Mouse (Mus musculus) mature B cell (primary cell): Measurements from ENCODE around the gene Terf2.
"Not testable (repeated sequence)": the region's sequence is repeated elsewhere in the genome, so short reads cannot be mapped to it uniquely, and the experiment has no call there.

Experiments used
- in situ Hi-C: fragments of 300-500 bp; cut with MboI; formaldehyde crosslinking; loops from 2 replicates; pipeline ENCODE4 v1.14.3; 2019

Gene Terf2

DNA sequence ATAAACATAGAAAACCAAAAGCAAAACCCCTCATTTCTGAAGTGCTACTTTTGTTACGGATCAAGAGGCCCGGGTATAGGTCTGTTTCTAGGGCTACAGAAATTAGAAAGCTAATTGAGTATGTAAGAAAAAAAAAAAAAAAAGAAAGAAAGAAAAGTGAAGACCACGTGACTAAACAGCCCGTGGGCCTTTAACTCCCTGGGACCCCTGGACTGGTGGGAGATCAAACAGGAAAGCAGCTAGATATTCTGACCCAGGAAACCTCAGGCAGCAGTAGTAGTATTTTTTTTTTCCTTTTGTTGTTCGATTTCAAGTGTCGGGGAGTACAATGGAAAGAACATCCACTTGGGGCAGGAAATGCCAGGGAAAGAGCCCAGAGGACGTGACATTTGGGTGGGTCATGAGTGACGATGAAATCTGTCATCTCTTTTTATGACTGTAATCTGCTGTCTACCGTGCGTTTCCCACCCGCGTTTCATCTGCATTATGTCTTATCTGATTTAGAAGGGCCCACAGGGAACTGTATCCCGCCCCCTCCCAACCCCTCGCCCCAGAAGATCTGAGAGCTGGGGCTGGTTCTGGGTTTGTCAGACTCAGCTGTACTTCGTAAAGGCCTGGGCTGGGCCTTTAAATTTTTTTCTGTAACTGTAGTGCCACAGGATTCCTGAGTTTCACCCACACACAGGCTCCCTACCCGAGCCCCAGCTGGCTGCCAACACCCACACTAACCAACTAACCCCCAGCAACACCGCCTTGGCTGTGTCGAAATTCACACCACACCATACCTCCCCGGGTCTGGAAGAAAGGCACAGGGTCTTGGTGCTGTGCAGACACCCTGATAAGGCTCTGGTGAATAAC is 18.0 kb upstream of the Terf2 start:
- in situ Hi-C loops, result loop anchor here (10.0 kb wide), 1 partner anchor 200 kb away; no protein-coding TSS in a partner anchor

DNA sequence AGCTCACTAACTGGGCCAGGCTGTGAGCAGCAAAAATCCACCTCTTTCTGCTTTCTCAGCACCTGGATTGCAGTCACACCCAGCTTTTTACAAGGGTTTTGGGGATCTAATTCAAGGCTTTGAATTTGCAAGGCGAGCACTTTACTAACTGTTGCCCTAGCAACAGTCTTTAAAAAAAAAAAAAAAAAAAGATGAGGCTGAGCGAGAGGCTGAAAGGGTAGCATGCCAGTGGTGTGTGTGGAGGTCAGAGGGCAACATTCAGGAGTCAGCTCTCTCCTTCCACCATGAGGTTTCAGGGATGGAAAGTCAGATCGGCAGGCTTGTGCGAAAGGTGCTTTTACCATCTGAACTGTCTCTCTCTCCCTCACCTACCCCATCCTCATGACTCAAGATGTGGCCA is 16.9 kb upstream of the Terf2 start:
- in situ Hi-C loops, result loop anchor here (10.0 kb wide), 1 partner anchor 202 kb away; no protein-coding TSS in a partner anchor

DNA sequence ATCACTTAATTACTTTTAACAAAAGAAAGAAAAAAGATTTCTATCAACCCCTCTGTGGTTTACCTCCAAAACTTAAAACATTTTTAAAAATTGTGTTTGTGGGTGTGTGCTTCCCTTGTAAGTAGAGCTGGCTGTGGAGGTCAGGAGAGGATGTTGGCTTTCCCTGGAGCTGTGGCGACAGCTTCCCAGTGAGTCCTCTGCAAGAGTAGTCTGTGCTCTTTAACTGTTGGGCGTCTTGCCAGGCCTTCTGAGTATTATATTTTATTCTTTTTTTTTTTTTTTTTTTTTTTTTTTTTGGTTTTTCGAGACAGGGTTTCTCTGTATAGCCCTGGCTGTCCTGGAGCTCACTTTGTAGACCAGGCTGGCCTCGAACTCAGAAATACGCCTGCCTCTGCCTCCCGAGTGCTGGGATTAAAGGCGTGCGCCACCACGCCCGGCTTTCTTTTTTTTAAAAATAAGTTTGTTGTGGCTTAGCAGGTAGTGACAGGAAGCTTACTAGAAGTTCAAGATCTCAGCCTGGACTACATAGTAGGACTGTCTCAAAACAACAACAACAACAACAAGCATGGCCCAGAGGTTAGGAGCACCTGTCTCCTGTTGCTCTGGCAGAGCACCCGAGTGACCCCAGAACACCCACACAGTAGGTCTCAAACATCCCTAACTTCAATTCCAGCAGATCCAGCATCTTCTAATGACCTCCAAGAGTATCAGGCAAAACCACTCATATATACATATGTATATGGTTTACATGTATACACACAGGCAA is 15.2 kb upstream of the Terf2 start:
- in situ Hi-C loops, result loop anchor here (10.0 kb wide), 1 partner anchor 203 kb away; no protein-coding TSS in a partner anchor

DNA sequence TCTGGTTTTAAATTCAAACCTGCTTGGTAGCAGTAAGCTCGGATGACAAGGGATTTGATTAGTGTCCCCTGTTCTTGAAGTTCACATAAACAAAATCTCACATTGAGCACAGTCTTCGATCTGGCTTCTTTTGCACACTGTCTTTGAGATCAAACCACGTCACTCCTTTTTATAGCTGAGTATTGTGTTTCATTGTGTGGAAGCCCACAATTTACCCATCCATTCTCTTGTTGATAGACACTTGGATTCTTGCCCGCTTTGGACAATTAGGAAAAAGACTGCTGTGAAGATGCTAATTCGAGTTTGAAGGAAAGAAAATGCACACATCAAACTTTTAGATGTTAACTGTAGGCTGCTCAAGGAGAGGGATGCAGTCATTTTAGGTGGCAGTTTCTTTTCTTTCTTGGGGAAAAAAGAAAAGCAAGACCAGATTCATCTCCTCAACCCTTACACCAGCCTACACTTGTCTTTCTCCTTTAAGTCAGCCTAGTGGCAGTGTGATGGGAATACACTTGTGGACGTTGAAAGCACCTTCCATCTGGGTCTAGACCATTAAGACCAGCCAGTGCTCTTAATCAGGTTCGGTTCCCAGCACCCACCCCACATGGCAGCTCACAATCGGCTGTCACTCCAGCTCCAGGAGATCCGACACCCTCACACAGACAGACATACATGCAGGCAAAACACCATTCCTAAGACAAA is 14.4 kb upstream of the Terf2 start:
- in situ Hi-C loops, result loop anchor here (10.0 kb wide), 1 partner anchor 204 kb away; no protein-coding TSS in a partner anchor

DNA sequence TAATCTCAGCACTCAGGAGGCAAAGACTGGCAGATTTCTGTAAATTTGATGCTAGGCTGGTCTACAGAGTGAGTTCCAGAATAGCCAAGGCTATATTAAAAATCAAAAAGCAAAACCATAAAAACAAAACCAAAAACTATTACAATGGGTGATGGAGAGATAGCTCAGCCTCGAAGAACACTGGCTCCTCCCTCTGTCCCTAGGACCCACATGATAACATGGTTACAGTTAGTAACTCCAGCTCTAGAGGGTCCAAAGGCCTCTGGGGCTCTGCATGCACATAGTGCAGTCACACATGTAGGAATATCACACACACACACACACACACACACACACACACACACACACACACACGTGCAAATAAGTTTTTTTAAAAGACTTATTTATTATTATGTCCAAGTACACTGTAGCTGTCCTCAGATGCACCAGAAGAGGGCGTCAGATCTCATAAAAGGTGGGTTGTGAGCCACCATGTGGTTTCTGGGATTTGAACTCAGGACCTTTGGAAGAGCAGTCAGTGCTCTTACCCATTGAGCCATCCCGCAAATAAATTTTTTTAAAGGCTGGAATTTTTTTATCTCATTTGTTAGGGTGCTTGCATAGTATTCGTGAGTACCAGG is 13.6 kb upstream of the Terf2 start:
- in situ Hi-C loops, result loop anchor here (10.0 kb wide), 1 partner anchor 205 kb away; no protein-coding TSS in a partner anchor

DNA sequence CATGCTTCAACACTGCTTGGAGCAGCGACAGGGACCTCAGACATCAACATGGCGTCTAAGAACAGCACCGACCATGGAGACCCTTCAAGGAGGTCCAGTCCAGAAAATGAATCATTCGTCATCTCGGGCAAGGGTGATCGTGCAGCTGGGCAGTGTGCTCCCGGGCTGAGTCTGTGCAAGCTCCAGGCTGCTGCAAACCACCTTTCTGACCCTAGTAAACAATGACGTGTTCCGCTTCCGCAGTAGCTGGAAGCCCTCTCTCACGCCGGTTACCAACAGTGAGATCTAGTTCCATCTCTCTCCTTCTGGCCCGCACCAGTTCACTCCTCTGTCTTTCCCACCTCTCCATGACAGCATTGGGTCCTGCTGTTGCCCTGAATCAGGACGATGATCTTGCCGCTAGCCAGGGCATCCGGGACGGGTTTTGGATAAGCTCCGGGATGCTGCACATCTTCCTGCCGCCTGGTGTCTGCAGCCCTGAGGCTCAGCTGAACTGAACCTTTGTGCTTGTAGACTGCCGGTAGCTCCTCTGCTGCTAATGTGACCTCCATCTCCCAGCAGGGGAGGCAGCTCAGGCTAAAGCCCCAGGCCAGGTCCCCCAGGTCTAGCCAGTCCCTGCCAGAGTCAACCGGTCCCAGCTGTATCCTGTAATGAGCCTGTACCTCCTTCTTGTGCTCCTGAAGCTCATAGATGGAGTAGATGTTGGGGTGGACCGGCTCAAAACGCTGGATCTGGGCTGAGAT is 12.8 kb upstream of the Terf2 start:
- in situ Hi-C loops, result no loop called here

DNA sequence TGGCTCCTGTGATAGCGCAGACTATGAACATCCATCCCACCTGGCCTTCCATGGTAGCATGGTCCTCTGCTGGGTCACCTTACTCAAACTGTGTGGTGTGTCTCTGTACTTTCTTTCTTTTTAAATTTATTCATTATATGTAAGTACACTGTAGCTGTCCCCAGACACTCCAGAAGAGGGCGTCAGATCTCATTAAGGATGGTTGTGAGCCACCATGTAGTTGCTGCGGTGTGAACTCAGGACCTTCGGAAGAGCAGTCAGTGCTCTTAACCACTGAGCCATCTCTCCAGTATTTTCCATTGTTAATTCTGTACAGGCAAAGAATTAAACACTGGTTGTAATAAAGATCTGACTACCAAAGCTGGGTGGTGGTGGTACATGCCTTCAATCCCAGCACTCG is 11.7 kb upstream of the Terf2 start:
- in situ Hi-C loops, result not testable (repeated sequence)

DNA sequence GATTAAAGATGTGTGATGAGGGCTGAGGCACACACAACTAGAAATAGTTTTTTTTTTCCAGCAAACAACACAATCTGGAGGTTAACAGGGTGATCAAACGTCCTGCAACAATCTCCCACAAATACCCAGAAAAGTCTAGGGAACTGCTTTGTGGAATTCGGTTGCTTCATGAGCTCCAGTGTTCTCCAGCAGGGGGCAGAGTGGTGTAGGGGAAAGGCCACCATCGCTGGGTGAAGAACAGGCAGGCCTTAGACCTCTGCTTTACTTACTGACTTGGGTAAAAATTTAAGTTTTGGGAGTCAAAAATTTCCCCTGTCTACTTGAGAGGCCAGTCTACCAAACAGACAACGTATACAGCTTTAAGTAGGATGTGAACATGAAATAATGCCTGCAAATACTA is 8.2 kb upstream of the Terf2 start:
- in situ Hi-C loops, result no loop called here

DNA sequence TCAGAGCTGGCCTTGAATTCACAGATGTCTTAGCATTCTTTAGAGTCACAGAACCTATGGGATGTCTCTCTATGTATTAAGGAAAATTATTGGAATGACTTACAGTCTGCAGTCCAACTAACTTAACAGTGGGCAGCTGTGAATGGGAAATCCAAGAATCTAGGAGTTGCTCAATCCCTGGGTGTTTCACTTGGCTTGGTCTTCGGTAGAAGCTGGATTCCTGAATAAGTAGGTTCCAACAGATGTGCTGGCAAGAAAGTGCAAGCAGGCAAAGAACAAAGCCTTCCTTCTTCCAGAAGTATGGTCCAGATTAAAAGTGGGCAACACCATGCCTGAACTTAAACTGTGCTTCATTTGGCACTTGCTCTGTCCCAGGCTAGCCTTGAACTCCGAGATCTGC is 4.3 kb upstream of the Terf2 start:
- in situ Hi-C loops, result no loop called here

DNA sequence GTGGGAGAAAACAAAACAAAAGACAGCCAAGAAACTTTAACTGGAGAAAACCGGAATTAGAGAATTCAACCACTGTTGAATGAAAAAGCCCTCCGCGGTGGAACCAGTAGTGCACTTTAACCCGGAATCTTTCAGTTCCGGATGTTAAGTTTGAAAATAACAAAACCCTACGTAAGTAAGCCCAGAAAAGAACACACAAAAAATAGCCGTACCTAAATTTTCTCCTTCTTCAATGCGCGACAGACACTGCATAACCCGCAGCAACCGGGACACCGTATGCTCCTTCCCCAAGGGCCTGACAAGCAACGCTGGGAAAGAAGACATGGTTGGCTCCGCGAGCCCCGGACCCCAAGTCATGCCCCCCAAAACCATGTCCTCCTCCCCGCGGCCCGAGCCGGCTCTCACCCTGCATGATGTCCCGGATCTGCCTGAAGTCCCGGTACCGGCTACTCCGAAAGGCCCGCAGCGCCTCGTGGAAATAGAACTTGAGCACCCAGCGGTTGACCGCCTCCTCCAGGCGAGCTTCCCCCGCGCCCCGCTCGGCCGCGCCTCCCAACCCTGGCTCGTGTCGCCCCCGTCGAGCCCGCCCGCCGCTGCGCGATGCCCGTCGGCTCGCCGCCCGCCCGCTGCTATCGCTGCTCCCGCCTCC is 506 bp downstream of the Terf2 start:
- in situ Hi-C loops, result no loop called here

DNA sequence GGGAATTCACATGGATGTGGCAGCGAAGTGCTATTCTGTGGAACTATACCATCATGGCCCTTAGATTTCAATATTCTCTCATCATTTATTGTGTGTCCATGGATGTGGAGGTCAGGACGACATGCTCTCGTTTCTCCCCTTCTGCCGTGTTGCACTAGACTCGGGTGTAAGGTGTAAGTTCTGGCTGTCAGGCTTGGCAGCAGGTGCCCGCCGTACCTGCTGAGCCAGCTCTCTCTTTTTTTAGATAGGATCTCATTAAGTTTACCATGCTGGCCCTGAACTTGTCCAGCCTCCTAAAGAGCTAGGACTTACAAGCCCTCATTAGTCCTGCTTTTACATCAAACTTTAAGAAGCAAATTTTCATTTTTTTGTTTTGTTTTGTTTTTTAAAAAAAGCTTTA is 5.8 kb downstream of the Terf2 start:
- in situ Hi-C loops, result no loop called here

DNA sequence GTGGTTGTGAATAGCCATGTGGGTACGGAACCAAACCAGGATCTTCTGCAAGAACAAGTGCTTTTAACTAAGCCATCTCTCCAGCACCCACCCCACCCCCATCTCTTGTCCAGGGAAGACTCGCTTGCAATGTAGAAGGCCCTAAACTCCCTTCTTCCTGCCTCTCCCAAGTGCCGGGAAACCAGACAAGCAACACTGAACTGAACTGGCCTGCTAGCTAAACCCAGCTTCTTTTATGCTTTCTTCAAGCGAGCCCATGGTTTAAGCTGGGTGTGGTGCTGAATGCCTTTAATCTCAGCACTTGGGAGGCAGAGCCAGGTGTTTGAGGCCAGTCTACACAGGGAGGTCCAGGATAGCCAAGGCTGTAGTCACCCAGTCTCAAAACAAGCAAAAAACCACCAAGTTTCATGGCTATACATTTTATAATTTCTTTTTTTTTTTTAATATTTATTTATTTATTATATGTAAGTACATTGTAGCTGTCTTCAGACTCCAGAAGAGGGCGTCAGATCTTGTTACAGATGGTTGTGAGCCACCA is 7.8 kb downstream of the Terf2 start:
- in situ Hi-C loops, result no loop called here

DNA sequence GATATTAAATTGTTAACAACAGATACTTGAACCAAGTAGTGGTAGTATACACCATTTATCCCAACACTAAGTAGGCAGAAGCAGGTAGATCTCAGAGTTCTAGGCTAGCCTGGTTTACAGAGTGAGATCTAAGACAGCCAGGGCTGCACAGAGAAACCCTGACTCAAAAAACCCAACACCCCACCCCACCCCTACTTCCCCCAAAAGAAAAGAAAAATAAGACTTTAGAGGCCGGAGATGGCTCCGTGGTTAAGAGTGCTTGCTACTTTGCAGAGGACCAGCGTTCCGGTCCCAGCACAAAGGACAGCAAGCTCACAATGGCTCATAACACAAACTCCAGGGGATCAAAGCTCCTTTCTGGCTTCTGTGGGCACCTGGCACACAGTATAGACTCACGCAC is 10.3 kb downstream of the Terf2 start:
- in situ Hi-C loops, result no loop called here

DNA sequence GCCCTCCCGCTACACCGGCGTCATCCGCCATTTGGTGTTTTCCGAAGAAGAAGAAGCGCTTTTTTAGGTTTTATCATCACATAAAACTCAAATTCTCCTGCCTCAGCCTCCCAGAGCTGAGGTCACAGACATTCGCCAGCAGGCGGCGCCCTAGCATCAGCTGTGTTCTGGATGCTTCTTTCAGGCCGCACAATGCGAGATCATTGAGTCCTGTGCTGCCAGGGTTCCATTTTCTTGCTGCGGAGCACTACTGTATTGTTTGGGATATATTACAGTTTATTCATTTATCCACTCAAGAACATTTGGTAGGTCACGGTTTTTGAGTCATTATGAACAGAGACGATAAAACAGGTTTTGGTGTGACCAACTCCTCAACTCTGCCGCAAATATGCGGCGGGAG is 11.0 kb downstream of the Terf2 start:
- in situ Hi-C loops, result no loop called here

DNA sequence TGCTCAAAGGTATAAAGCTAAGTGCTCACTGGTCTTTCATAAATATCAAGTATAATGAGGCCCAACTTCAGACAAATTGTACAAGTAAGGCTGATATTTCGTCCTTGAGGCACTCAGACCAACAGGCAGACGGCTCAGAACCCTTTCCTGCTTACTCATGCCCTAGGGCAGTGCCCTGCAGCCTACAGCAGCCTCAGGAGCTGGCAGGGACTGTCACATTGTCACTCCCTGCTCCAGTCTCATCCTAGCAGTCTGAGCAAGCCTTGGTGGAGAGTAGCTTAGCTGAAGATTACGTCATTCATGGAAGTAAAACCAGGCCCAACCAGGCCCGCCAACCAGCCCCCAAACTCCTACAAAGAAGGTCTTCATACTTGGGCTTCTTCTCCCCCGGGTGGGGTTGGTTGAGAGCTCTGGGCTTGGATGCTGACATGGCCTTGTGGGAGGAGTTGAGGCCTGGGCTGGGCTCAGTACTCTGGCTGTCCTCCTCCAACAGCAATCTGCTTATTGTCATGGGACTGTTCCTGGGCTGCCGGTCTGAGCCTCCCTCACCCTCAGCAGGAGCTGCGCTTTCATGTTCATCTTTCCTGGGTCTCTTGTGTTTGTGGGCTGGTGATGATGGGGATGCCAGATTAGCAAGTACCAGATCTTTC is 20.0 kb downstream of the Terf2 start:
- in situ Hi-C loops, result no loop called here

DNA sequence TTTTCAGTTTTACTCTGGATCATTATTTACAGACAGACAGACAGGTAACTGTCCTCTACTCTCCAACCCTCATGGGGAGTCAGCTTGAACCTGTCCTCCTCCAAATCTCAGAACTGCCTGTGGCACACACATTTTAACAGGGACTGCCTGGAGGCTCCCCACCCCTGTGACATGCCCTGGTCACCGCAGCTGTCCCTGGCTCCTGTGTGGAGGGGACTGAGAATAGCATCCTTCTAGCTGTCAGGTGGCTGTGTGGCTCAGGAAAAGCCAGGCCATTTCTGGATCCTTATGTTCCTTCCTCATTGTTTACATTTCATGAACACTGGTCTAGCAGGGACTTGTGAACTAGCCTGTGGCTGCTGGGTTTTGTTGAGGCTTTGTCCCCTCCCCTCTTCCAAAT is 22.2 kb downstream of the Terf2 start:
- in situ Hi-C loops, result no loop called here

DNA sequence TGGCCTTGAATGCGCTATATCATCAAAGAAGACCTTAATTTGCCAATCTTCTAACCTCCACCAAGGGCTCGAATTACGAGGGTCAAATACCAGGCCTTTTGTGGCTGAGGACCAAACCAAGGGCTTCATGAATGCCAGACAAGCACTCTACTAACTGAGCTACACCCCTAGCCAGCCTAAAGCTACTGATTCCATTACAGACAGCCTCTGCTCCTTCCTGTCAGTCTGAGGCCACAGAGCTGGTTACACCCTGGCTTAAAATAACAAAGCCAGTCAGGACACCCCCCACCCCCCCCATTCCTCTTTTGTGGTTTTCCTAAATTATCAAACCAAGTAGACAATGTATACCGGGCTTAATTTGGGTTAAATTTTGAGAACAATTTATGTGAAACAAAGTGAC is 22.6 kb downstream of the Terf2 start:
- in situ Hi-C loops, result no loop called here

DNA sequence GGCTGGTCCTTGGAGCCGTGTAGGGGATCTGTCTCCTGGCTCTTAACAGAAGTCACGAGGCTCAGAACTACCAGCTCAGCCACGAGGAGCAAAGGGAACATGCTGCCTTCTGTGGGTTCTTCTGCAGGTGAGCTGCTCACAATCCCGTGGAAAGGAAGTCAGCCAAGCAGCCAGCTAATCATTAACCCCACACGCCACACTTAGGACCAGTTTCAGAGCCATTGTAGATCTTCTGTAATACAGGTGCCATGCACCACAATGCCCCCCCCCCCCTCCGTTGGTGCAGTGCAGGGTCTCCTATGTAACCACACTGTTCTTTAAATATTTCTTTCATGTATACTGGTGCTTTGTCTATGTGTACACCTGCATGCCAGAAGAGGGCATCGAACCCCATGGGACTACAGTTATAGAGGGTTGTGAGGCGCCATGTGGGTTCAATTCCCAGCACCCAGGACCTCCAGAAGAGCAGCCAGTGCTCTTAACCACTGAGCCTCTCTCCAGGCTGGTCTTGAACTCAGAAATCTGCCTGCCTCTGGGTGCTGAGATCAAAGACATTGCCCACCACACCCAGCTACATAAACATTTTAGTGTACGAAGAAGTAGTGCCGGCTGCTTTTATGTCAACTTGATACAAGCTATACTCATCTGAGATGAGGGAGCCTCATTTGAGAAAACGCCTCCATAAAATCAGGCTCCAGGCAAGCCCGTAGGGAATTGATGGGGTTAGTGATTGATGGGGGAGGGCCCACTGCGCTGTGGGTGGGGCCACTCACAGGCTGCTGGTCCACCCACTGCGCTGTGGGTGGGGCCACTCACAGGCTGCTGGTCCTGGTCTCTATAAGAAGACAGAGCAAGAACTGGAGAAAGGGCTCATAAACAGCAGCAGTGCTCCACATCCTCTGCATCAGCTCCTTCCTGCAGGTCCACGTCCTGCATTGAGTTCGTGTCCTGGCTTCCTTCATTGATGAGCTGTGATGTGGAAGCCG is 30.5 kb downstream of the Terf2 start, which contains the start of gene Tmed6:
Gene Tmed6, minus strand, starts transcription at position 134 of the 986 bp plus-strand sequence.
- in situ Hi-C loops, result no loop called here
